Mouse (Mus musculus) layer of hippocampus, adult 8-10 months (tissue): ENCODE data around the gene Adamts3. TPM values are rescaled to one million over a fixed set of nuclear protein-coding genes. Genes with fewer than 3 reads are reported as not detected.

Source experiments
- DNase-seq, 2 experiments: peaks; one replicate each; pipeline ENCODE4 v3.0.0; 2022; ENCODE audit warnings: low spot score in 2 of 2
- total RNA-seq, 4 experiments: library from RNA; stranded (reverse); gene quantifications; 2 replicates each; pipeline ENCODE4 v1.2.4; 2022

Gene Adamts3
- total RNA-seq, 4 experiments from 2014 or later: 22.3 to 25.8 (median 24.6) TPM

GRCm38 (mm10) chr5:89711116-89711859 lies 171.8 kb downstream of the Adamts3 start:
- no peak for DNase-seq

DNA sequence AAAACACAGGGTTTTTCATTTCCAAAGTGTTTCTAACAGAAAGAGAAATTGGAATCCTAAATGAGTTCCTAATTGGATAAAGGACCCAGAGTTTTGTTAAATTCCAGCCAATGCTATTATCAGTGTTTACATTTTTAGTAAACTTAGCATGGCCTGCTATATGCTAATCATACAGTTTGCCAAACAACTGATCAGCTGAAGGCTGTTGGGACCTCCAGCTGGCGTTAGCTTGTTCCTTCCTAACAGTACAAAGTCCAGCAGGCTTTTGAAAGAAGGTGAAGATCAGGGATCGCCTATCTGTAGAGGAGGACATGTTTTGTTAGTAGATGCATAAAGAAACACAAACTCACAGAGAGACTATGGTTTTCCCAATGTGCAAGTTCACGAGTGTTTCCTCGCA lies 173.7 kb downstream of the Adamts3 start:
- DNase-seq: no peak

GRCm38 (mm10) chr5:89704264-89704663 lies 178.9 kb downstream of the Adamts3 start:
- peak; percentile 20 to 34 for DNase-seq

DNA sequence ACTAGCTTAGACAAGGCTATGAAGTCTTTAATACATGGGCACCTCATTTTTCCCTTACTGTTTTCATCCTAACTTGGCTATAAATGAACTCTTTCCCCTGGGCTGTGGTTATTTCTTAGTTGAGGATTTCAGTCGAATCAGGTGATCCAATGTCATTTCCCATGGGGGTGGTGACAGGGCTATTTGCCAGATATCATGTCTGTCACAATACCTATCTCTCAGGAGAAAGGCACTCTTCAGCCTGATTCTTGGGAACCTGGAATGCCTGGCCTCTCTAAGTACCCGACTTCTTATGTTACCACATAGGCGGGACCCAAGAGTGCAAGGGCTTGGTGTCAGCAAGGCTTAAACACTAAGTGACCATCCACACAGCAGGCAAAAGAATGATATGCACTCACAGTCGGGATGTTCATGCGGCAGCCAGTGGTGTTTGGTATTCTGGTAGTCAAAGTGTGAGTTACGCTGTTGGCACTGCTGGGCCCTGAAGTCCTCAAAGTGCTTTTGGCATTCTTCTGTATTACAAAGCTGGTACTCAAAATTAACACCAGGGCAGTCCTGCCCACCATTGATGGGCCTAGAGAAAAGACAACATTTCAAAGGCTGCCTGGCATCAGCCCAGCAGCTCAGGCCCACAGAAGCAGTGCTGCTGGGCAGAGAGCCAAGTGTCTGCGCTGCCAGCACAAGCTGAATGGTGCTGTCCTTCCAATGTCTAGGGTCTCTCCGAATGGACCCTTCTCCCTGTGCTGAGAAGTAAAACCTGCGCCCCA lies 181.7 kb downstream of the Adamts3 start:
- peak; percentile 78 to 81 for DNase-seq

GRCm38 (mm10) chr5:89687826-89688225 lies 195.3 kb downstream of the Adamts3 start:
- no peak for DNase-seq

DNA sequence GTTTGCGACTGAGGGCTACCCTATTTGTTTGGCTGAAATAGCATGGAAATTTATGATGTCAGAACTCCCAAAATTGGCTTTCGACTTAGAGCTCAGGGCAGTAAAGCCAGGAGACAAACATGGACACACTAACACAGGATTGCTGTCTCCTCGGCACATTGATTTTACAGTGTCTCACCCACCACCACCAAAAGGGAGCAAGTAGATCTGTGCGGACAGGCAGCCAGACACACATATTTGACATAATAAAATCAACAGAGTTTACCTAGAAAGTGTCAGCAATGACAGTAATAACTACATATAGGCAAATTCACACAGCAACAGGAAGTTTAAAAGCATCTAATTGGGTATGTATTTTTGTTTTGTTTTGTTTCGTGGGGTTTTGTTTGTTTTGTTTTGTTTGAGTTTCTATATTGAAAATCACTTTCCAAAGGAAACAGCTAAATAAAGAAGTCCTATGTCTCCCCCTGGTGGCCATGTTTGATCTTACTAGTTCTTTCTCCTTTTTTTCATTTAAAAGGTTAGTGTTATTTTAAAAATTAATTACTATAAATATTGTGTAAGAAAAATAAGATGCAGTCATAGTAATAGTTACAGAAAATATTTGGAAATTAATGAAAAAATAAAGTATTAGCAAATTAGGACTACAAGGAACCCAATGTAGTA lies 203.1 kb downstream of the Adamts3 start:
- DNase-seq: peak in 1 of 2 experiments; percentile 38

DNA sequence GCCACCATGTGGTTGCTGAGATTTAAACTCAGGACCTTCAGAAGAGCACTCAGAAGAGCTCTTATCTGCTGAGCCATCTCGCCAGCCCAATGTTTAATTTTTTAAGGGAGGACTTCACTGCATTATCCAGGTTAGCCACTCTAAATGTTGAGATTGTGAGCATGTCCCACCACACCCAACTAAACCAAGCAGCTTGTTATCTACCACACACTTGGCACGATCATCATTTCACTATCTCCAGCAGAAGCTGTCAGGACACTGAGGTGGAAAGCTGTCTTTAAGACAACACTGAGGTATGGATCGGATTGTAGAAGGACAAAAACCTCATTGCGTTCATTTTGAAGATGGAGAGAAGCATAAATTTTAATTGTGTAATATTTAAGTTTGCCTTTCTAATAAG lies 205.0 kb downstream of the Adamts3 start:
- DNase-seq: no peak

- DNase-seq: no peak
These were observed 208.9 kb downstream of the Adamts3 start for GRCm38 (mm10) chr5:89674066-89674848.

DNA sequence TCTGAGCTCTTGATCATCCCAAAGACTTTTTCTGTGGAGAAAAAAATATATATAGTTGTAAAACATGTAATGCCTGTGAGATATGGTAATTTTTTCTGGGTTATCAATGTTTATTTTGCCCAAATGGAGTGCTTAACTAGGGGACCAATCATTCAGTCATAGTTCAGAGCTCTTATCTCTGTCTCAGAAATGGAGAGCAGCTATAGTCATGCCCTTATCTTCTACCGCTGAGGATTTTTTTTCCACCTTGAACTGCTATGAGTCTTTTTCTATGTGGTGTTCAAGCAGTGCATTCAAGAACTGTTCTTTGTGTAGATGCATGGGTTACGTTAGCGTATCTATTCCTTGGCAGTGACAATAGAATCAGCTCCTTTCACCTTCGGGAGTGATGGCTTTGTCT lies 210.2 kb downstream of the Adamts3 start:
- no peak for DNase-seq

- no peak for DNase-seq
These were observed 228.8 kb downstream of the Adamts3 start for GRCm38 (mm10) chr5:89654327-89654726.

DNA sequence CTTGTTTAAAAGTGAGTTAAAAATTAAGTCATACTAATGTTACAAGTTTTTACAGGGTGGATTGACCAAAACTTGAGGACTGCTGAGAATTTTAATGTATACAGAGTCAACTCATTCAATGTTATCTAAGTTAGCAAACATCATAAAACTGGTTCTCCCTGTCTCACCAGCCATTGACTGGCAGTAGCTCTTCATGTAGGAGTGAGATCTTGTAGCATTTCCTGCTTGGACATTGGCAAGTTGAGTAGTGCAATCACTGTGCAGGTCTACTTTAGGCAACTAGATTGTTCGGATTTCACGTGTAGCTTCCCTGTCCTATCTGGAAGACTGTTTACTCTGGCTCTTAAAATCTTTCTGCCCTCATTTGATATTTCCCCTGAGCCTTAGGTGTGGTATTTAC lies 229.3 kb downstream of the Adamts3 start:
- DNase-seq: no peak

GRCm38 (mm10) chr5:89646940-89647339 lies 236.2 kb downstream of the Adamts3 start:
- DNase-seq: no peak

GRCm38 (mm10) chr5:89635434-89635833 lies 247.7 kb downstream of the Adamts3 start:
- no peak for DNase-seq

- peak in 1 of 2 experiments; percentile 3 for DNase-seq
These were observed 251.5 kb downstream of the Adamts3 start for GRCm38 (mm10) chr5:89631599-89631998.
